Mouse (Mus musculus): ENCODE measurements at regions not wholly inside any gene's neighbourhood (a gene's known extent, or its start where the extent isn't known, plus 50 kb on each side); places are given as distances from the start of the nearest gene placed in this dataset.

DNA sequence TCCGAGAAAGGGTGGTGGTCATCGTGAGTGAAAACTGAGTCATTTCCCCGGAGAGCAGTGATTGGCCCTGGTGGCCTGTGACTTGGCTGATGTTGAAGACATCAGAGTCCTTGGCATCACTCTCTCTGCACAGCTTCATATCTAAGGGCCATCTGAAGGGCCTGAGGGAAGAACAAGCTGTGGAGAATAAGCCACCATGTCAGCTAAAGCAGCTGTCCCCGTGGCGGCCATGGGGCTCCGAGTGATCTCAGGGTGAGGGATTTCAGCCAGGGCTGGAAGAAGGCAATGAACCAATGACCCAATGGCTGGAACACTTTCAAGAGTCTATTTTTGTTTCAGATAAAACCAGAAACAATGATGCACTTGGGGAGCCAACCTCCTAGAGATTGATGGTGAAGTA, 62.2 kb downstream of the Ttc32 start:
- DNase-seq (ENCODE audit: low spot score in 2 of 2): no peak

DNA sequence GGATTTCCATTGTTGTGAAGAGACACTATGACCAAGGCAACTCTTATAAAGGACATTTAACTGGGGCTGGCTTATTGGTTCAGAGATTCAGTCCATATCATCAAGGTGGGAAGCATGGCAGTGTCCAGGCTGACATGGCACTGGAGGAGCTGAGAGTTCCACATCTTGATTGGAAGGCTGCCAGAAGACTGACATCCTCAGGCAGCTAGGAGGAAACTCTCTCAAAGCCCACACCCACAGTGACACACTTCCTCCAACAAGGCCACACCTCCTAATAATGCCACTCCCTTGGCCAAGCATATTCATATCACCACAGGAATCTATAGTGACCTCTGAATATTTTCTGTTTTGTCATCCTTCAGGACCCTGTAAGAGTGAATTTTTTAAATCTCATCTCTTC, 65.3 kb downstream of the Ttc32 start:
- no peak for DNase-seq (ENCODE audit: low spot score in 2 of 2)

DNA sequence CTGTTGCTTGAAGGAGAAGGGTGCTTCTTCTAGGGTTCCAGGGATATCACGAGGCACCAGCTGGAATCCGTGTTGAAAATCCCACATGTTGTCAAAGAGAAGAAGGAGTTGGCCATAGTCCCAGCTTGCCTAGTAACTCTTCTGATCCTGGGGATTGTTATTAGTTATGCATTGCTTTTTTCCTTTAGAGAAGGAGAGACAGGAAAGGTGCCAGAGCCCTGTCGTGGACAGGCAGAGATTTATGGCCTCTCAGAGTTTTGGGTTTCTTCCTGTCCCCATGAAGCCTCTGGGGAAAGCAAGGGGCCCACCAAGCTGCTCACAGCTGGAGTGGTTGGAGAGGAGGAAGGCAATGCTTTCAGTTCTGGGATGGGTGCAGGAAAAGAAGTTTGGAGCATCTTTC, 76.6 kb downstream of the Ttc32 start:
- no peak for DNase-seq (ENCODE audit: low spot score in 2 of 2)

DNA sequence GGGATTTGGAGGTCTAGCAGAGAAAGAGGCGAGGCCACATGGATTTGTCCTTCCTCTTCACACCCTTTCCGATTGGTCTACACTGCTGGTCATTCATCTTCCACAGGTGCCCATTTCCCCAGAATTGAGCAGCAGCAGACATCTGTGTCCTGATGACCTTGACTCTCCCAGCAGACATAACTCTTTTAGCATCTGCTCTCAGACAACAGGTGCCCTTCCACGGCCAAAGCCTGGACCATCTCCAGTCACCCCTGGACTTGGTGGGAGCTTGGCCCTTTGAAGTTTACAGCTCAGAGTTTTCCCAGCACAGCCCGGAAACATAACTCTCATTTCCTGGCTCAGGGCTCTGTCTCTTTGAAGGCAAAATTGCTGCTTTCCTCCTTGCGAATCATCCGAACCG, 80.0 kb downstream of the Ttc32 start:
- no peak for DNase-seq (ENCODE audit: low spot score in 2 of 2)

DNA sequence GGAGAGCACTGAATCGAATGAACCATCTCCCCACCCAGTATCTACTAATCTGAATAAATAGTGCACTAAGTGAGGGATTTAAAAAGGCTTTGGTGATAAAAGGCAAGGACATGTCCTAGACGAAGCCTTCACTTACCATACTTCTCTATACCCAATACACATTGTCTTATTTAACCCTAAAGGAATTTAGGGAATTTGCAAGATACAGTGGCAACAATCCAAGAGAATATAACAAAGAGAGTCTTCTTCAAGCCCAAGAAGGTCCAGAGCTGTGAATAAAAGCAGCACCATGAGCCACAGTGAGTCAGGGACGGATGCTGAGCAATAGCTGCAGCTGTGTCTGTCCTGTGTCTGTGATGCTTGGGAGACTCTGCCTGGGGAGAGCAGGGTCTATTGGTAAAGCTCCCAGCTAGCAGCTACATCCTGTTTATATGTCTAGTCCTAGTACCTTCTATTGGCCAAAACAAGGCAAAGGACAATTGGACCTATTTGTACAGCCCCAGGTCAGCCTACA, 82.4 kb downstream of the Ttc32 start:
- no peak for DNase-seq (ENCODE audit: low spot score in 2 of 2)

DNA sequence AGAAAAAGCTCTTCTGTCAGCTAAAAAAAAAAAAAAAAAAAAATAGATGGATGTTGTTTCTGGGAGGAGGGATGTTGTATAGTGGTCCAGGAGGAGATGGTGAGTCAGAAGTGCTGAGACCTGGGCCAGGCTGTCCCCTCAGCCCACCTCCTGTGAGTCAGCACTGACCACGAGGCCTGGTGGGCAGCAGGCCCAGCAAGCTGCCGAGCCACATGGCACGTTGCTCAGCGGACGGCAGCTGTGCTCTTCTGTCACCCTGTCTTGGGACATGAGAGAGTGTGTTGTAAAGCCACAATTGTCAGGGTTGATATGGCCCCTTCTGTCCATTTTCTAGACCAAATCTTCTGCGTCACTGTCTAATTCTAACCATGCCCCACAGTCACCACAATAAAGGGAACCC, 83.9 kb downstream of the Ttc32 start:
- no peak for DNase-seq (ENCODE audit: low spot score in 2 of 2)

DNA sequence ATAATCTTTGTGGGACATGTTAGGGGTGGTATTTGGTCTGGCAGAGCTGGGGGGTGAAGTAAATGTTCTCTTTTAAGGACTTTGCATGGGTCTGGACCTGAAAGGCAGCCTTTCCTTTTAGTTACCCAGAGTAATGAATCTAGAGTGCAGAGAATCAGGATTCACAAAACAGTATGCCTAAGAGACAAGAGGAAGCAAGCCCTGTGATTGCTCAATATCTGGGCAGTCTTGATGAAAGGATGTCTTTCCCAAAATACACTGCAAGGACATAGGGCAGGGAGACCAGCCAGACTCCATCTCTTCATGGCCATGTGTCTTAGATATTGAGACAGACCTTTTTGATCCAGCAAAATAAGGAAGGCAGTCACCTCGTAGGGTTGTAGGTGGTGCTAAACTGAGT, 84.3 kb downstream of the Ttc32 start:
- DNase-seq (ENCODE audit: low spot score in 2 of 2): no peak

DNA sequence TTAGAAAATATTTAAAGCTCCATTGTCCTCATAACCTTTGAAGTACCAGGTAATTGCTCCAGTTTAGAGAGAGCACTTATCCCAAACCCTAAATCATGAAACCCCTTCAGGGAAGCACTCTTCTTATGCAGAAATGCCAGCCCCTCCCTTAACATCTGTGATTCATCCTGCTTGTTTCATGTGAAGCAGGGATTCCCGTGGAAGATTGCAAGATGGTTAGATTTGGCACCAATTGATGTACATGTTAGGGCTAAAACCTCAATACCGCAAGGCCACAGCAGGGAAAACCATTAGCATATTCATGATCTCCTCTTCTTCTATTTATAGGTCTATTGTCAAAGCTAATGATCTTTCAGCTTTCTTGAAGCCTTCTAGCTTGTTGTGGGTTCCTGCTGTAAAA, 88.8 kb downstream of the Ttc32 start:
- DNase-seq (ENCODE audit: low spot score in 2 of 2): no peak

DNA sequence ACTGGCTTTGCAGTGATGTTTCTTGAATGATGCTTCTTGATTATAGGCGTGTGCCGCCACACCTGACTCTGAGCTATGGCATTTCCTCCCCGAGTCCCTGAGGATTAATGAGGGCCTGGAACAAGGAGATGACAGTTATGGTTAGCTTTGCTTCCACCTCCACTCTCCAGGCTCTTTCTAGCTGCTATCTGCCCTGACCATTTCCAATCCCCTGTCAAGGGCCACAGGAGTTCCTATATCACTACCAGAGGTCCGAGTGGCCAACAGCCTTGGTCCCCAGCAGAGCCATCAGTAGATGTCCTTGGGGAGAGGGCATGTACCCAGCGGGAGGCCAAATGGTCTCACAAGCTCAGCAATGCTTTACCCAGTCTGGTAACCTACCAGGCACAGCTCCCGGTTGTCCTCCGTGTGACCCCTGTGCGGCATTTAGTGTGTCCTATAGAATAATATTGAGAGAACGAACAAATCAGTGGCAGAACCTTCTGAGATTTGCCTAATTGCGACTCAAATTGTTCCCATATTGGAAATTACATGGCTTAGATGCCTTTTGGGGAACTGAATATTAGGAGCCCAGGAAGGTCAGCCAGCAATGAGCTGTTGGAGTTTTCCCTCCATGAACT, 98.2 kb downstream of the Ttc32 start:
- DNase-seq (ENCODE audit: low spot score in 2 of 2): no peak

DNA sequence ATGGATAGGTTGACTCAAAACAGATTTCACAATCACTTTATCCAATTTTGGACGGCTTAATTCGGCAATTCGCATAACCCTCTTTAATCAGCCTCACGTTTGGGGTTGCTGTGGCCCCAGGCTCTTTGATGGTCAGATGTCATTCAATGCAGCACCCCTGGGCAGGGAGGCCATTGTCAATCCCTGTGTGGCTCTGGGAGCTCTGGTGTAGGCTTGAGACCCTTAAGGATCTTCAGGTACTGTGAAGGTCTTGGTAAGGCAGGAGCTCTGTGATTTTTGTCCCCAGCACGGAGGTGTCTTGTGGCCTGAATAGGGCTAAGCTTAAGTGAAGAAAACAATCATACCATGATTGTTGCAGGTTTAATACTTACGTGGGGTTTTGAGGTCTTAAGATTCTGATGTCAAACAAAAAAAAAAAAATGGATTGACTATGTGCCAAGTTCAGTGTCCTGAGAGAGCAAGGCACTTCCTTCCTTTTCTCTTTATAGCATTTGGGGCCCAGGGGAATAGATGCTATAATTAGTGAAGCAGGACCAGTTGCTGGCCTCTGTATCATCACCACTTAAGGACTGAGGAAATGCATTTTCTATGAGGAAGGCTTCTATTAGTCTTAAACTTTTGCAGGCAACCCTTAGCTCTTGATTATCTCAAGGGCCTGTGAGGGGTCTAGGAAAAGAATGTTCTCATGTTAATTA, 98.9 kb downstream of the Ttc32 start:
- DNase-seq (ENCODE audit: low spot score in 2 of 2): no peak

DNA sequence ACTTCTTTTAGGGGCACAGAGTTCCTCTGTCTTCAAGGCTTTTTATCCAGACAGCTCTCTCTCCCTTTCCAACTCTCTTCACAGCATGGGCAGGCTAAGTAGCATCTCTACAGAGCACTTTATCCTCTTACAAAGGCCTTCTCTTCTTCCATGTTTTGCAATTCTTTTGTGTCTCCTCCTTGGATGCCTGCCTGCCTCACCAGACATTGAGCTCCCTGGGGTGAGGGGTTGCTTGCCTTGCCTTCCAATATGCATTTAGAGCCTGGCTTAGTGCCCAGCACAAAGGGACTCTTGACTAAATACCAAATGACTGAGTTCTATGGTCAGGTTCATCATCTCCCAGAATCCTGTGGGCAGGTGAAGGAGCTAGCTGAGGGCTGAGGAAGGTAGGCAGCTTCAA, 102.8 kb downstream of the Ttc32 start:
- DNase-seq (ENCODE audit: low spot score in 2 of 2): no peak

DNA sequence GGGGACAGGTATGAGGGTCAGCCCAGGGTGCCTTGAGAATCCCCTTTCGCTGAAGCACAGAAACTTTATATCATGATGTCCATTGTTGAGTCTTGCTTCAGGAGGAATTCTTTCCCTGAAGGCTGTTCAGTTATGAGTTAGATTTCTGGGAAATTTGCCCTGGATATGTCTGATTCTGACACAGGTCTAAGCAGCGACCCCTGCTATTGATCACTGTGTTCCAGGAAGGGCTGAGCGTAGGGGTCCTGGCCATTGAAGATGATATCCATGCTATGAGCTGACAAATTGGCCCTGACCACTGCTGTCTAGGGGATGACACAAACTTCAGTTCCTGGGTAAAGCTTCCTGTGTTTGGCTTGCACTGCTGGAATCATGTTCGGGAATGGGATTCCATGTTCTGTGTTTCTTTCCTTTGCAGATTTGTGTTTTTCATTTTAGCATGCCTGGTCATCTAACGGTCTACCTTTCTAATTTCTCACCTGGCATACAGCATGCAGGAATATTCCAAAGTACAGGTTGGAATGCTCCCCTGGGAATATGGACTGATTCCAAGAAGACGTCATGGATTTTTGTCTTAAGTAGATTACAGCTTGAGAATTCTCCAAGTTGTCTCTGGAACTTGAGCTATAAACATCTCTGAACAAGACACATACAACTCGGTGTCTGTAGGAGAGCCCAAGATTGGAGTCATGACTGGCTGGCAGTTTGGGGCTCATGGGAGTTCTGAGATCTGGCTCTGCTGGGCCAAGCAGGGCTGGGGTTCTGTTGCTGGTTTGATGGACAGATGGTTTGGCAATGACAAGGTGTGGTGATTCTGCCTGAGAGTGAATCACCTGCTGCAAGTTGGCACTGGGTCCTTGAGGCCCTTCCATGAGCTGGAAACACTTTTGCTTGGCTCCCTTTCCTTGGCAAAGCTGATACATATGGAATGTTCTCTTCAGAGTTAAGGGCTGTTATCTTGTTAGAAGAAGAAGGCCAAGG, 104.4 kb downstream of the Ttc32 start:
- no peak for DNase-seq (ENCODE audit: low spot score in 2 of 2)

DNA sequence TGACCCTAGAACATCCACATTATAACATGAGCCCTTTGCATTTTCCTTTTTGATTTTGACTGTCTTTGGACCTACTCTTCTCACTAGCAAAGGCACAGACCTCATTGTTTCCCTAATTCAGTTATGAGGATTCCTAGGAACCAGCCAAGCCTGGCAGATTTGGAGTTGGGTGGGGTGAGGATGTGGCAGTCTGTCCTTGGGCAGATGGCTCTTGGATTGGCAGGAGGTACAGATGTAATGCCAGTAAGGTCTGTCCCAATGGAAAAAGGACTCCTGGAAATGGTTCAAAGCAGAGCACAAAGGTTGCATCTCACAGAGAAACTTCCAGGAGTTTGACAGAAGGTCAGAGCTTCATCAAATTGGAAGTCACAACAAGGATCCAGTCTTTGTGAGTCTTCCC, 121.2 kb downstream of the Ttc32 start:
- no peak for DNase-seq (ENCODE audit: low spot score in 2 of 2)

DNA sequence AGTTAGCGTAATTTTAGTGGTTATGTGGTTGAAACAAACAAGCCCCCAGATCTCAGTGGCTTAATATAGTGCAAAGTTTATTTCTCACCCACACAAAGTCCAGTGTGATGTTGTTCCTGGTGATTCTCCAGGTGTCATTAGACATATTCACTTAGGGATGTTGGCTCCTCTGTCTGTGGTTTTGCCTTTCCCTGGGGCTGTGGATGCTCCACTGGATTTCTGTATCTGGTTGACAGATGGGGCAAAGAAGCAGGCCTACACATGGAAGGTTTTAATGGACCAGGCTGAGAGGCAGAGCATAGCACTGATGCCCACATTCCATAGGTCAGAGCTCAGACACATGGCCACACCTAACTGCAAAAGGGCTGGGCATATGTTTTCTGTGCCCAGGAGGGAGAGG, 121.6 kb downstream of the Ttc32 start:
- DNase-seq (ENCODE audit: low spot score in 2 of 2): no peak

DNA sequence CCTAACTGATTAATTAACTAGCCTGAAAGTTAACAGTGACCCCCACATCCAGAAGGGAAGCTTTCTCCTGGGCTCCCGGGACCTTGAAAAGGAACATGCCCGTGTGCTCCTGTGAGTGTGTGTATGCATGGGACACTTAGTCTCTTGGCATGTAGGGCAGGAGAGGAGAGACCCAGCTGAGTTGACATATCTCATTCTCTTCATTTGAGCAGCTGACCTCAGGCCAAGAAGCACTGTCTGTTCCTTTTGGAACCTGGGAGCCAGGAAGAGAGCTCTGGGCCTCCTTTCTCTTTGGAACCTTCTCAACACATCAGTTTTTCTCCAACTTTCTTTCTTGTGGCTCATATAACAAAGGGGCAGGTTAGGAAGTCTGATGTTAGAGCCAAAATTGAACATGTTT, 124.7 kb downstream of the Ttc32 start:
- no peak for DNase-seq (ENCODE audit: low spot score in 2 of 2)

DNA sequence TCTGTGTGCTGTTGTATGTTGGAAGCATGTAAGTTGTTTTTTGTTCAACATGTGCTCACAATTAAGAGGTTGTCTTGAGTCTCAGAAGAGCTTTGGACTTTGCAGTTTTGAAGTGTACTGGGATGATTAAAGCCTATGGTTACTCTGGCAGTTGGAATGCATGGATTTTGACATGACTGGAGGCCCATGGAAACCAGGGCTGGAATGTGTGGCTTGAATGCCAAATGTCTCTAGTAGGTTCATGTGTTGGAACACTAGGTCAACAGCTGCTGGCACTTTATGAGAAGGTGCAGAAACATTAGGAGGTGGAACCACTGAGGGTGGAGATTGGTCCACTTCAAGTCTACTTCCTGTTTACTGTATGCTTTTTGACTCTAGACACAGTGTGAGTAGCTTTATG, 127.0 kb downstream of the Ttc32 start:
- no peak for DNase-seq (ENCODE audit: low spot score in 2 of 2)

DNA sequence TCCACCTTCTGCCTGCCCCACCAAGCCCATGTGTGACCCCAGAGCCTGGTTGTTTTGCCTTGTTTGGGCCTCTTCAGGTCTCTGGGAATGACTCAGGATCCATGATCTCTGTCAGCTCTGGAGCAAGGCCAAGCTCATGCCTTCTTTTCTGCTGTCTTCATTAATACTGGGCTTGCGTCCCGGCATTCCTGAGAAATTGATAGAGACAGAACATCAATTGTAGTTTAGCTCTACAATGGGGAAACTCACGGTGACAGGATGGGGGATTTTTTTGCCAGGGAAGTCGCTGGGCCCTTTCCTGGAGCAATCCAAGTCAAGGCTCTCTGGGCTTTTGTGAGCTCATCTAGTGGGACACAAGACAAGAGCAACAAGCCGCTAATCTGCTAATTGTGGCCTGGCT, 129.0 kb downstream of the Ttc32 start:
- DNase-seq (ENCODE audit: low spot score in 2 of 2): no peak

DNA sequence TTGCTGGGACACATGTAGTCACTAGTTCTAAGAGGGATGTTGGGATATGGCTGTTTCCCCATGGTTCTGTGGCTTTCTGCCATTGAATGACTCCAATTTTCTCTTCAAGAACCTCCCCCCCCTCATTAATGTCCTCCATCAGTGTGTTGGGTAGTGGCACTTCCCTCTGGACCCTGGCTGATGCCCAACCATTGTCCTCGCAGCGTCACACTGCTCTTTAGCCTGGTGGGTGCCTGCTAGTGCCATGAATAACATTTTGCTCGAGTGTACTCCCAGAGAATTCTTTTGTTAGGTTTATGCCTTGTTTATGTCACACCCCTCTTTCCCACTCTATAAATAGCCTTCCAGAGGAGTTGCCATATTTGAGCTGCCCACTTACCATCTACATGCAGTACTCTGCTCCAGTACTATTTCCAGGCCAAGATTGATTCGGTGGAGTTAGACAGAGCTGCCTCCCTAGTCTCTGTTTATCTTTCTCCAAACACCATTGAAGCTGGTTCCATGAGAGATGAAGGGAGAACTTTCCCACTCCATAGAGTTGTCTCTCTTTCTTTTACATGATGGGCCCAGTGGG, 135.7 kb downstream of the Ttc32 start:
- DNase-seq (ENCODE audit: low spot score in 2 of 2): no peak

DNA sequence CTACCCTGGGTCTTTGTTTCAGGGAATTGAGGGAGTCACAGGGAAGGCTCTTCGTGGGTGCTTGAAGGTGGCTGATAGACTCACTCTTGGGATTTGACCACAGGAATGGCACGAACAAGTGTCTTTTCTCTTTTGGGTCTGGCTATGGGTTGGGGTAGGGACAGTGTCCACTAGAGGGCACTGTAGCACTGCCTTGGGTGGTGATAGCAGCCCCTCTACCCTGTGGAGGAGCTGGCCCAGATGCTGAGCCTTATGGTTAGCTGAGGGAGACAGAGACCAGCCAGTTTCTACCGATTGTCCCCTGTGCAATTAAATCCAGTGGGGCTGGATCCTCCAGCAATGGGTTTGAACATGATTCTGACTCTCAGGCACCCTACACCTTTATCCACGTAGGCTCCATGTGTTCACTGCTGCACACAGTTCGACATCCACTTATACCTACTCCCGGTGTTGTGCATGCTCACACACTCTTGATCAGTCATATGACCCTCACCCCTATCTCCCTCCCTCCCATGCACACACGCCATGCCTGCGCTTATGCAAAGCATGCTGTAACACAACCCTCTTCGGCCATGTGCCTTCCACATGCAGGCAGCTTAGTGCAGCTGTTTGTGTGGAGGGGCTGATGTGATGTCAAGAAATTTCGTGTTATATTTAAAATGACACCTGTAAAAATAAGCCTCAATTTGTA, 136.6 kb downstream of the Ttc32 start:
- peak in 1 of 2 experiments; percentile 23 for DNase-seq (ENCODE audit: low spot score in 2 of 2)

DNA sequence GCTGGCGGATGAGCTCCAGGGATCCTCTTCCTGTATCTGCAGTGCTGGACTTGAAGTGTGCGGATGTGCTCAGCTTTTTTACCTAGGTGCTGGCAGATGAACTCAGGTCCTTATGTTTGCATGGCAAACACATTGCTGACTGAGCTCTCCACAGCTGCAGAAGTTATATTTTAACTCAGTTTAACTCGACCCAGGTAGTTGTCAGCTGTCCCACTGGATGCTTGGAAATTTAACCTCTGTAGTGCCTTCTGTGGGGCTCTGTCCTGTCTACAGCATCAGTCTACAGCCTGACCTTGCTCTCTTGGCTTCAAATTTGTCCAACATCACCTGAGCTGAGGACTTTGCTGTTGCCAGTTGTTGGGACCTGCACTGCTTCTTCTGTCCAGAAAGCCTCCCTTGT, 139.2 kb downstream of the Ttc32 start:
- DNase-seq (ENCODE audit: low spot score in 2 of 2): no peak

DNA sequence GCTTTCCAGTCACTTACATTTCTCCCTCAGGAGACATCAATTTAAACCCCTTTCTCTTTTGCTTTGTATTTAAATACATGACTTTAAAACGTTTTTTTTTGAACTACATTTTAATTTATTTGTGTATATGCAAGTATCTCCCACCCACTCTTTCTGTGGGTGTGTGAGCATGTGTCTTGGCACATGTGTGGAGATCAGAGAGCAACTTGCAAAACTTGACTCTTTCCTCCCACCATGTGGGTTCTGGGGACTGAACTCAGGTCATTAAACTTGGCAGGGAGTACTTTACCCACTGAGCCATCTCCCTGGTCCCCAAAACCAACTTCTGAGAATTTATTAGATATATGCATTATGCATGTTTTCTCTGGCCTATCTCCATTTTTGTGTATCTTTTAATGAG, 143.9 kb downstream of the Ttc32 start:
- DNase-seq (ENCODE audit: low spot score in 2 of 2): no peak
